Mouse (Mus musculus): ENCODE results near the gene Calhm2.

Gene Calhm2

DNA sequence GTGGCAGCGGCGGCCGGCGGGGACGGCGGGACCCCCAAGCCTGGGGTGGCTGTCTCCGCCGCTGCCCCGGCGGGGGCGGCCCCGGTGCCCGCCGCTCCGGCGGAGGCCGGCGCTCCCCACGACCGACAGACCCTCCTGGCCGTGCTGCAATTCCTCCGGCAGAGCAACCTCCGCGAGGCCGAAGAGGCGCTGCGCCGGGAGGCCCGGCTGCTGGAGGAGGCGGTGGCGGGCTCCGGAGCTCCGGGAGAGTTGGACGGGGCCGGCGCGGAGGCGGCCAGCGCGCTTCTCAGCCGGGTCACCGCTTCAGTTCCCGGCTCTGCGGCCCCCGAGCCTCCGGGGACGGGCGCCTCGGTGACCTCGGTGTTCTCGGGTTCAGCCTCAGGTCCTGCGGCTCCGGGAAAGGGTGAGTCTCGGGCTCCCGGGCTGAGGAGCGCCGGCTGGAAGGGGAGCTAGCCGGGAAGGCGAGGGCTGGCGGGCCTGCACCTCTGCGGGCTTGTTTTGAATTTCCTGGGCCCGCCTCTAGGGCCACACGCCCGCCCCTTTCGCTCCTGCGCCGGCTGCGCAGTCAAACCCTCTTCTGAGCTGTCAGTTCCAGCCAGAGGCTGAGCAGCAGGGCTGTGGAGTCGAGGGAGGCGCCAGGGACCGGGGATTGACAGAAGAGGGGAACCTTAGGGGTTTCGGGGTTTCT lies 70.0 kb downstream of the Calhm2 start:
- peak; percentile 86 for DNase-seq (ENCODE audit: low spot score)

DNA sequence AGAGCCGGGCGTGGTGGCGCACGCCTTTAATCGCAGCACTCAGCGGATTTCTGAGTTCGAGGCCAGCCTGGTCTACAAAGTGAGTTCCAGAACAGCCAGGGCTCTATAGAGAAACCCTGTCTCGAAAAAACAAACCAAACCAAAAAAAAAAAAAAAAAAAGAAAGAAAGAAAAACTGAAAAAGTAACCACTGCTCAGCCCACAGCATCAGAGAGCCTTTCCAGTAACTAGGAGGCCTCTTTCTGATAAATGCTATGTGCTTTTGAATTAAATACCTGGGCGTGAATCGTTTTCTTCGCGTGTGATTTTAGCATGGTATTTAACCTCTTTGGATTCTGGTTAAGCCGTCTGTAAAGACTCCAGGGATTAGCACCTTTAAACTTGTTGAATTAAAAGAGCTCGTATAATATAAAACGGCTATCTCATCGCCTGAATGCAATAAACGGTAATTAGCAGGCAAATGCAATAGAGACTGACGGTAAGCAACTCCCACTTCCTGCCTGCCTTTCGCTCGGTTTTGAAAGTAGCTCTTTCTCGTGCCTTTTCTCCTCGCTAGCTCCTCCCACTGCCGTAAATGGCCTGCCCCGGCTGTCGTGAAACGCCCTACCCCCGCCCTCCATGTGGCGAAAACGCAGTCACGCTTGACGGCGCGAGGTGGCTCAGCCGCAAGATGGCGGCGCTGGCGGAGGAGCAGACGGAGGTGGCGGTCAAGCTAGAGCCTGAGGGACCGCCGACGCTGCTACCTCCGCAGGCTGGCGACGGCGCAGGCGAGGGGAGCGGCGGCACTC lies 70.8 kb downstream of the Calhm2 start, which contains the start of gene Taf5:
Taf5 (plus strand) TSS at position 651 of the 787 bp plus-strand sequence.
- DNase-seq (ENCODE audit: low spot score) = peak; percentile 98

DNA sequence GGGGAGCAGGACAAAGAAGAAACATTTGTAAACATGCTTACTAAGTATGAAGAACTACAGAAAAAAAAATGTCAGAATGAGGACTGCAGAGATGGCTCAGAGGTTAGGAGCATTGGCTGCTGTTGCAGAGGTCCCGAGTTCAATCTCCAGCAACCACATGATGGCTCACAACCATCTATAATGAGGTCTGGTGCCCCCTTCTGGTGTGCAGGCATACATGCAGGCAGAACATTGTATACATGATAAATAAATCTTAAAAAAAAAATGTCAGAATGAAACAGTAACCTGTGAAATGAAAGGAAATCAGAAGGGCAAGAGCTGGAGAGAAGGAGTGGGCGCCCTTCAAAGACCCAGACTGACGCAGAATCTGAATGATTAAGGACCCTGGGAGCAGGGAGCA lies 72.2 kb downstream of the Calhm2 start:
- no peak for DNase-seq (ENCODE audit: low spot score)

DNA sequence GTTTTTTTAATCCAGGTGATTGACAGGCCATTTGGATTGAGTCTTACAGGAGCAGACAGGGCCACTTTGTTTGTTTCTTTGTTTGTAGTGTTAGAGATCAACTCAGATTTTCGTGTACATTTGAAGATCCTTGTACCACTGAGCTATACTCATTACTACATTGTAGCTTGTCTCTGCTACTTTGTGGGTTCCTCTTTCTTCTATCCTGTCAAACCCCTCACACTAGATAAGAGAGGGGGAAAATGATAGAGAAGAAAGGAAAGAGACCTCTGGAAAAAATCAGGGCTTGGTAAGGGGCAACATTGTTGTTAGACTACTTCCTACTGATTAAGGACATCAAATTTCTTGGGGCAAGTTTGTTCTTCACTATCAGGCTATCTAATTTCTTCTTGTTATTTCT lies 80.4 kb downstream of the Calhm2 start:
- DNase-seq (ENCODE audit: low spot score) = no peak

Data from urinary bladder, postnatal 14 days (tissue).